Mouse (Mus musculus) cerebellum, adult 8-10 months (tissue): ENCODE results near the gene Papolb.

Source experiments
- DNase-seq: peaks from one replicate; pipeline ENCODE4 v3.0.0; 2022

Gene Papolb

GRCm38 (mm10) chr5:142529915-142530314 lies at the start of gene Papolb:
Gene Papolb, minus strand, starts transcription at chr5:142530076.
- DNase-seq, result no peak

GRCm38 (mm10) chr5:142578192-142578591 lies 48.3 kb upstream of the Papolb start:
- DNase-seq, result no peak

GRCm38 (mm10) chr5:142576832-142577231 lies 47.0 kb upstream of the Papolb start:
- DNase-seq, result no peak

GRCm38 (mm10) chr5:142574323-142575057 lies 44.6 kb upstream of the Papolb start:
- DNase-seq, result no peak

GRCm38 (mm10) chr5:142564606-142565005 lies 34.7 kb upstream of the Papolb start:
- DNase-seq, result no peak

- no peak for DNase-seq
These were observed 30.4 kb upstream of the Papolb start for GRCm38 (mm10) chr5:142560261-142560660.

GRCm38 (mm10) chr5:142557397-142558067 lies 27.7 kb upstream of the Papolb start:
- peak; percentile 89 for DNase-seq

- no peak for DNase-seq
These were observed 26.8 kb upstream of the Papolb start for GRCm38 (mm10) chr5:142556721-142557120.

GRCm38 (mm10) chr5:142555866-142556265 lies 26.0 kb upstream of the Papolb start:
- no peak for DNase-seq

GRCm38 (mm10) chr5:142550706-142551652 lies 21.1 kb upstream of the Papolb start, which contains the start of gene Radil:
Gene Radil, minus strand, starts transcription at chr5:142551098.
- DNase-seq, result peak; percentile 100

GRCm38 (mm10) chr5:142549961-142550705 lies 20.3 kb upstream of the Papolb start:
- DNase-seq, result peak; percentile 58

- no peak for DNase-seq
These were observed 19.6 kb upstream of the Papolb start for GRCm38 (mm10) chr5:142549441-142549840.

GRCm38 (mm10) chr5:142547066-142547465 lies 17.2 kb upstream of the Papolb start:
- DNase-seq, result no peak

GRCm38 (mm10) chr5:142546344-142546743 lies 16.5 kb upstream of the Papolb start:
- DNase-seq, result no peak

- DNase-seq, result no peak
These were observed 15.3 kb upstream of the Papolb start for GRCm38 (mm10) chr5:142545014-142545795.

GRCm38 (mm10) chr5:142537286-142537685 lies 7.4 kb upstream of the Papolb start:
- DNase-seq, result no peak

- no peak for DNase-seq
These were observed 5.5 kb upstream of the Papolb start for GRCm38 (mm10) chr5:142535388-142535787.

- DNase-seq, result no peak
These were observed 5.0 kb downstream of the Papolb start for GRCm38 (mm10) chr5:142524711-142525464.

- DNase-seq, result no peak
These were observed 8.5 kb downstream of the Papolb start for GRCm38 (mm10) chr5:142521195-142521866.

- DNase-seq, result no peak
These were observed 9.5 kb downstream of the Papolb start for GRCm38 (mm10) chr5:142520360-142520759.
